In the genomic region with DNA sequence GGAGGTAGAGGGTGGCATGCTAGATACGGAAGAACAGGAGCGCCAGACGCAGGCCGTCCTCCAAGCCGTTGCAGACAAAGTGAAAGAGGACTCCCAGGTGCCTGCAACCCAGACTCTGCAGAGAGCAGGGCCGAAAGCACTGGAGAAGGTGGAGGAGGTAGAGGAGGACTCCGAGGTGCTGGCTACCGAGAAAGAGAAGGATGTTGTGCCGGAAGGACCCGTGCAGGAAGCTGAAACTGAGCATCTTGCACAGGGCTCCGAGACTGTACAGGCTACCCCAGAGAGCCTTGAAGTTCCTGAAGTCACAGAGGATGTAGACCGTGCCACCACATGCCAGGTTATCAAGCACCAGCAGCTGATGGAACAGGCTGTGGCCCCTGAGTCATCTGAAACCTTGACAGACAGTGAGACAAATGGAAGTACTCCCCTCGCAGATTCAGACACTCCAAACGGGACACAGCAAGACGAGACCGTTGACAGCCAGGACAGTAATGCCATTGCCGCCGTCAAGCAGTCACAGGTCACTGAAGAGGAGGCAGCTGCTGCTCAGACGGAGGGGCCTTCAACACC, we compare ENCODE assay signal across 19 mouse cellular contexts. TPM values are rescaled to one million over a fixed set of nuclear protein-coding genes. Genes with fewer than 3 reads are reported as not detected.
DNase-seq lines count a peak whose midpoint lies in the region; ATAC-seq and TF ChIP-seq lines count a peak whose summit lies in the region.
"Had no signal": no experiment of that assay in that cellular context is flagged by ENCODE, and none has a peak within 500 bp of the region (broad histone marks: within the 10 kb centered on the region; RNA-seq: fewer than 3 reads in every experiment).

No protein-coding gene starts in this region.

- no peak overlapping the region for H3K4me3 ChIP-seq in bone marrow macrophage, adult 2 months (ENCODE audit: insufficient read depth, low read length)
- H3K4me3 ChIP-seq: erythroblast, embryonic 14.5 days; heart, embryonic 13.5 days; hindbrain, embryonic 10.5 days; intestine, embryonic 15.5 days; layer of hippocampus, adult 2 months; left cerebral cortex, adult 2 months; midbrain, embryonic 15.5 days had no signal

- ATAC-seq in megakaryocyte-erythroid progenitor cell, adult 5-6 weeks (replicated peaks; ENCODE audit: low FRiP score, low TSS enrichment, poor library complexity, severe bottlenecking), result 0 out of 2 replicates have a peak, but pooled peaks have one; percentile 26
- ATAC-seq: forebrain, postnatal 0 days; intestine, embryonic 15.5 days; midbrain, embryonic 15.5 days had no signal

- TF ChIP-seq CTCF in bone marrow macrophage, adult 2 months (IDR thresholded peaks at IDR 0.05; ENCODE audit: low read depth, low read length), result no peak

- H3K27ac ChIP-seq in bone marrow macrophage, adult 2 months (ENCODE audit: insufficient read depth, low read depth, low read length), result peak overlapping the region; percentile 31; the same call in 1 of the 2 replicates
- H3K27ac ChIP-seq: heart, embryonic 13.5 days; hindbrain, embryonic 10.5 days; intestine, embryonic 15.5 days; layer of hippocampus, adult 2 months; left cerebral cortex, adult 2 months; midbrain, embryonic 15.5 days had no signal

- DNase-seq in adrenal gland, postnatal 14 days, result peak; percentile 22
- DNase-seq in adrenal gland, postnatal 10 days, result no peak
- peak; percentile 48 to 54 for DNase-seq in thymus, postnatal 36 days
- DNase-seq in urinary bladder, postnatal 25 days (ENCODE audit: low spot score), result no peak
- no peak for DNase-seq in left cerebral cortex, adult 9 months (ENCODE audit: low spot score in 2 of 2)
- DNase-seq in cerebellum, adult 18-20 months, result no peak
- DNase-seq: cerebellum, adult 8-10 months; forebrain, postnatal 0 days; lung, postnatal 36 days; right cerebral cortex, postnatal 14 days had no signal

- TF ChIP-seq POLR2A in bone marrow macrophage, adult 2 months (IDR thresholded peaks at IDR 0.05; ENCODE audit: borderline replicate concordance, low read depth, low read length), result no peak

- H3K4me1 ChIP-seq in bone marrow macrophage, adult 2 months (ENCODE audit: control insufficient read depth, insufficient read depth, low read length), result peaks cover 11% of the 10 kb centered on the region
- H3K4me1 ChIP-seq: heart, embryonic 13.5 days; hindbrain, embryonic 10.5 days; intestine, embryonic 15.5 days; midbrain, embryonic 15.5 days had no signal

RNA-seq across cellular contexts. Expression of a gene that starts 31.9 kb away (rescaled TPM):
- 11.7 and 12.3 TPM in 2 replicates for total RNA-seq in adrenal gland, postnatal 14 days (2021)
- total RNA-seq in adrenal gland, postnatal 10 days (2021), result 10 to 100 TPM; 10.6 to 12.1 TPM
- polyA plus RNA-seq in bone marrow macrophage, adult 2 months (2012; ENCODE audit: insufficient read depth, insufficient read length, missing spikeins), result 8.7 and 10.3 TPM in 2 replicates
- 7.4 and 7.5 TPM in 2 replicates for total RNA-seq in megakaryocyte-erythroid progenitor cell, adult 5-6 weeks (2014; fragmentation: Nextera tagmentation)
- 7.3 and 11.4 TPM in 2 replicates for total RNA-seq in megakaryocyte-erythroid progenitor cell, adult 5-6 weeks (2017)

Comparison
In these comparisons a context has a peak if more than half of its experiments do, and no peak if none do; other contexts are left out.
1. DNase-seq: peak in adrenal gland, postnatal 14 days (single experiment) and thymus, postnatal 36 days (2 of 2); none in adrenal gland, postnatal 10 days (single experiment), urinary bladder, postnatal 25 days (single experiment), left cerebral cortex, adult 9 months (0 of 2) and cerebellum, adult 18-20 months (0 of 2).